Mouse (Mus musculus) kidney, postnatal 4 days (tissue): Measurements from ENCODE around the gene Magi1.
A peak's percentile ranks its signal among the peaks of the same experiment; 100 is the strongest.

Source experiments
- DNase-seq, 2 experiments: peaks; one replicate each; pipeline ENCODE4 v3.0.0; 2021; ENCODE audit warnings: mixed read lengths in 2 of 2

The Magi1 gene

DNA sequence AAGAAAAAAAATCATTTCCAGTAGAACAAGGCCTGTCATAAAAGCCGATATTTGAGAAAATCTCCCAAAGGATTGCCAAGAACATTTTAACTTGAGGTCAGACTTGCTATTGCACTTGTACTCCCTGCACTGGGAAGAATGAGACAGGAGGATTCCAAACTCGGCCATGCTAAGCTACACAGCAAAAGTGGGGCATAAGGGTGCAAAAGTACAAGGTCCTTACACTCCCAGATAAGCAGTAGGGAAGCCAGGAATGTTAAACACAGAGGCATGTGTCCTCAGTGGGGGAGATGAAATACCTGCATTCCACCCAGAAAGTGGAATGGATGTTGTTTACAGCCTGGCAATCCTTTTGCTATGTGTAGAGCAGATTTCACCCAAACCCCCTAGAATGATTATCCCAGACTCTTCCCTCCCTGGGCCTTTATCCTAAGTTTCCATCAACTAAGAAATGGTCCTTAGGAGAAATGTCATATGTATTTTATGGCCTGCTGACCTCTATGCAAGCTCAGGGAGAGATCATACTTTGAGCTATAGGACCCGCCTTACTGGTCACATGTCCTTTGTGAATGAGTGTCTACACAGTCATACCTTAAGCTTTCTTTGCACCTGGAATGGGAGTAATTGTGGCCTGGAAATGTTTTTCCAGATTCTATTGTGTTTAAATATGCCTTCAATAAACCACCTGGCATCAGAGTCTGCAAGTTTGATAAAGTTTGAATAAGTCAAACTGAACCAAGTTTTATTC lies 128.7 kb downstream of the Magi1 start:
- no peak for DNase-seq

DNA sequence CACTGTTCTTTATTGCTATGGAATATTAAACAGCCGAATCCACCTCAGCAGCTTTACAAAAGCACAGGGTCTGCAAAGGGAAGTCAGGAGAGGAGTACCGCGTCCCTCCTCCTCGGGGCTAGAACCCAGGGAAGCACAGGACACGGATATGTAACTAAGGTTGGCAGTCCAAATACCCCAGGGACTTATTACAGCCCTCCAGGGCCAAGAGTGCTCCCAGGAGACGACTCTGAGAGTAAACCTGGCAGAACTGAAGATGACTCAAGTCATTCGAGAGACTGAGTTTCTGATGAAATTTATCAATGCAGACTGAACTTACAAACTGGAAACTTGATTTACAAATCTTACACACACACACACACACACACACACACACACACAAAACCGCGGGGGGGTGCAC lies 130.8 kb downstream of the Magi1 start:
- DNase-seq: no peak

DNA sequence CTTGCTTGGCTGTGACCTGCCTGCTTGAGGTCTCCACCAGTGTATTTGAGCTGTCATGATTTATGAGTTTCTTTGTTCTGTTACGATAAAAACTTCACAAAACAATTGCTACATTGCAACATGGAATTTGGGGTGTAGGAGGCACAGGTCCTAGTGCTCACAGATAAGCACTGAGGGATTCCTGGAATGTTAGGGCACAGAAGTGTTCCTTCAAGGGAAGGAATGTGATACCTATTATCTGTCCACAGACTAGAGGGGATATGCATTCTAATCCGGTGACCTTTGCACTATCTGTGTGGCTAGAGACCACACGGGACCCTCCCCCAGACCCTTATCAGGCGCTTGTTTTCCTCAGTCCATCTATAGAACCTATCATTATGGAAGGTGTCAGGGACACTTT lies 132.8 kb downstream of the Magi1 start:
- DNase-seq: no peak

GRCm38 (mm10) chr6:94149800-94150199 lies 133.9 kb downstream of the Magi1 start:
- DNase-seq: no peak

DNA sequence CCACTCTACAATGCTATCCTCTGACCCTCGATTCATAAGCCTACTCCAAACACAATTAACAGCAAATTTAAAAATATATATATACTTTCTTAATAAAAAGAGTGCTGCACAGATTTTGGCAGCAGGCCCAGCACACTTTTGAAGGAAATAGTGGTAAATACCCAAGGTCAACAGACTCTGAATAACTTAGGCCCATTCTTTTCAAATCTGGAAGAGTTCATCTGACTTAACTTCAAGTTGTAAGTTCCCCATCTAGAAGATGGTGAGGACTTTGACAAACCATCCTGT lies 137.6 kb downstream of the Magi1 start:
- DNase-seq: peak in 1 of 2 experiments; percentile 28

GRCm38 (mm10) chr6:94145430-94146205 lies 138.1 kb downstream of the Magi1 start:
- peak; percentile 80 to 83 for DNase-seq

DNA sequence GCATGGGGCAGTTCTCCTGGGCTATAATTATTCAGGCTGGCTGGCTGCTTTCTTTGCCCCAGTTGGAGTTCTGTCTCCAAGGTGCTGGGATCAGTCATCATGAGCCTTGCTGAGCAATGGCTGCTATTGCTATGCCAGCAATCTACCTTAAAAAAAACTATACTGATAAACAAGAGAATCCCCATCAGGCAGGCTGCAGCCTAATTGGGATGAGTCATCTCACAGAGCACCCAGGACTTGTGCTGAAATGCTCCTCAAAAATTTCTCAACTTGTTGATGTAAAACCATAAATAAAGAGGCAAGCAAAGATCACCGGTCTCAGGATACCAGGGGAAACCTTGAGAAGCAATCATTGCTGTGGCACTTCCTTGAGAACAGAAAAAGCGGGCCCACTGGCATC lies 141.2 kb downstream of the Magi1 start:
- no peak for DNase-seq

- no peak for DNase-seq
Measured at GRCm38 (mm10) chr6:94141496-94141895, 142.2 kb downstream of the Magi1 start.

DNA sequence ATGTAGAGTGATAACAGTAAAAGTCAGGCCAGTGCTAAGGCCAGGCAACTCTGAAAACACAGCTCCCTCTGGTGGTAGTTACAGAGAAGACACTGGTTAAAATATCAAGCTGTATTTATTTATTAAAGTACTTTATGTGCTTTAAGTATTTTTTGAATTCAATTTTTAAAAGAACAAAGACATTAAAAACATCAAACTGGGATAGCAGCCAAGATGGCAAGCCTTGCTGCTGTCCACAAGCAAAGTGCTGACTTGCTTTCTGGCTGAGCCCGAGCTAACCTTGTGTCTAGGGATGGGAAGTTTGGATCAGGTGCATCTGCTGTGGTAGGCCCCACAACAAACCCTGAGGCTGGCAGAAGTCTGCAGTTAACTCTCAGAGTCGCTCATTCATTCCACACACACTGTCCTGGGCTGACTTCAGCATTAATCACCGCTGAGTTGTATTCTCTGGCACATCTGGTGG lies 143.7 kb downstream of the Magi1 start:
- DNase-seq: peak; percentile 56

GRCm38 (mm10) chr6:94136693-94137092 lies 147.0 kb downstream of the Magi1 start:
- no peak for DNase-seq

- DNase-seq: no peak
Measured at GRCm38 (mm10) chr6:94134159-94134558, 149.6 kb downstream of the Magi1 start.

GRCm38 (mm10) chr6:94131999-94132398 lies 151.7 kb downstream of the Magi1 start:
- DNase-seq: no peak

DNA sequence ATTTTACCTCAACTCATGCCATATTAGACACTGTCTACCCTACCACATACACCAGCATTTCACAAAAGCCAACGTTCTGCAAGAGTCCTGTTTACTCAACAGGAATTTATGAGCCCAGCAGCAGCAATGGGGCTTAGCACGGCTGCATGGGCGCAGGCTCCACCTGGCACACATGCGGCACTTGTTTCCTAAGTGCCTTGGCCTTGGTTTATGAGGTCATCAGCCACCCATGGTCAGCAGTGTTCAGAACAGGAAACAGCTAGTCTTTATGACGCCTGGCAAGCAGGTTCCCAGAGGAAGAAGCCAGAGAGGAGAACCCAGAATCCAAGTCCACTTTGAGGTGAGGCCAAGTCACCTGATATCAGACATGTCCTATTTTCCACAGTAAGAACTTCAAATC lies 153.3 kb downstream of the Magi1 start:
- DNase-seq: peak; percentile 20 to 40

GRCm38 (mm10) chr6:94126763-94127162 lies 157.0 kb downstream of the Magi1 start:
- DNase-seq: no peak

DNA sequence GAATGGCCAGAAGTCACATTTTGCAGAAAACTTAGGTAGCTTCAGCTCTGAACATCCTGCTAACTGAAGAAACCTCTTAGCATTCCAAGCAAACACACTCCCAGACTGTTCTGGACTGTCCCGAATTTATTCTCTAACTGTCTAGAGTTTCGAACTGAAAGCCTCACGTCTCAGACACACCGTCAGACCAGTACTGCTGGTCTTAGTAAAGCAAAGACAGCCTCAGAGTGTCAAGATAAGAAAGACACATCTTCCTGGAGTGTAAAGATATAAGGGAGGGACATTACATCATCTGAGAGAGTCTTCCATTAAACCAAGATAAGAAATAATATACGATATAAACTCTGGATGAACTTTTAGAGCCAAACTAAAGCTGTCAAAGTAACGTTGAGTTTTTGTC lies 158.6 kb downstream of the Magi1 start:
- no peak for DNase-seq

- no peak for DNase-seq
Measured at GRCm38 (mm10) chr6:94124279-94124678, 159.4 kb downstream of the Magi1 start.

- no peak for DNase-seq
Measured at GRCm38 (mm10) chr6:94122566-94123150, 161.1 kb downstream of the Magi1 start.

DNA sequence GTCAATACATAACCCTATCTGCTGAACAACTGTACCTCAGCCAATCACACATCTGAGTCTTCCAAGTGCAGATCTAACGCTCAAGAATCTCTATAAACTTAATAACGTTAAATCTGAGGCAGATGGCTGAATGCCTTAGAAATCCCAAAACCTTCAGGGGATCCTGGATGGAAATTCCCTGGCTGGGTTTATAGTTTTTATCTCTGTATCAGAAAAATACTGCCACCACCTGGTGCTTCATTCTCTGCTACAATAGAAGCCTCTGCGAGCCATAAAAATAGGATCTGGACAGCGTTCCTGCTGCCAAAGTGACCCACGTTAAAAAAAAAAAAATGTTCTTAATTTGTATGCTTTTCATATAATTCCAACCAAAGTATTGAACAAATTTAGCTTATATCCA lies 162.2 kb downstream of the Magi1 start:
- DNase-seq: no peak

DNA sequence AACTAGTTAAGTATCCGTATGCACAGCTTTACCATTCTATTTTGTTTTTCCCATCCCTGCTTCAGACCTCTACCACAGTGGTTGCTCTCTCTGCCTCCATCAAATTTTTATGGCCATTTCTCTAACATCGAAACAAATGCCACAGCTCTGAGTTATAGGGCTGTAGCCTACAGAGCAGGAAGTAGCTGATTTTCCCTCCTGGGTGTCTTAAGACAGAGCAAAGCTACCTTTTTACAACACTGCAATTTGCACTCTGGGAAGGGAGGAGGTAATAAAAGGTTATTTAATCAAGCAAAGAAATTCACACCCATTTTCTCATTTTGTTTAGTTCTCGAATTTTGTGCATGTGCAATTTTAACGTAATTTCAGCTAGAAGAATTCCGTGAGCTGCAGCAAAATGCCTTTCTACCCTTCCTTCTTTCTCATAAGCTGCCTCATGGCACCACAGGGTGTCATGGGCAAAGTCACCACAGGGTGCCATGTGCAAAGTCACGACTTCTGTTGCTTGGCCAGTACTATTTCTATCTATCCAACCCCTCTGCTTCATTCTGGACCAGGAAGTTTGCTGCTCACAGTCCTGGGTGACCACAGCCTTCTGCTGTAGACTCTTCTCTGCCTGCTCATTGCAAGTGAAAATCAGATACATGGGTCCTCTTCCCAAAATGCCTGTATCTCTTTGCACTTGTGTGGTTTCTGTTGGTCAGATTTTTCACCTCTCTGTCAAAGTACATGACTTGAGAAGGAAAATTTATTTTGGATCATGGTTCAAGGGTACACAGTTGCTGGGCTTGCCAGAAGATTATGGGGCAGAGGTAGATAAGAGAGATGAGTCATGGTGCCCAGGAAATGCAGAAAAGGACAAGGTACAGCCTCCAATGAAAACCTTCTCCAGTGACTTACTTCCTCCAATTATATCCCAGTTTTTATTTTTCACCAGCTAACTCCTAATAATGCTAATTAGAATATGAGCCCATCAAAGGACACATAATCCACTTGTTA lies 167.0 kb downstream of the Magi1 start:
- no peak for DNase-seq

DNA sequence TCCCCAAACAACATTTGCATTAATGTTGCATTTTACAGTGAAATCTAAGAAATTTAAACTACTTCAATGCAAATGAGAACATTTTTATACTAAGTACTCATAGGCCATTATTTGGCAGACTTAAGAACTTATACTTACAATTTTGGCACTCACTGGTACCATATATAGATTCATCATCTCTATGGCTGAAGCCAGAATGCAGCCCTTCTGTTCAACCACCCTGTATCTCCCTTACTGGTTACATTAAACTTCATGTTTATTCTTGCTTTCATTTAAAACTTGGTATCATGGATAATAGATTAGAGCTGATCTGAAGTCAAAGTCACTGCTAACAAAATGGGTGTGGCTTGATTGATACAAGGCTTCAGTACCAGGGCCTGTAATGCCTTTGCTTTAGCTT lies 171.9 kb downstream of the Magi1 start:
- no peak for DNase-seq

DNA sequence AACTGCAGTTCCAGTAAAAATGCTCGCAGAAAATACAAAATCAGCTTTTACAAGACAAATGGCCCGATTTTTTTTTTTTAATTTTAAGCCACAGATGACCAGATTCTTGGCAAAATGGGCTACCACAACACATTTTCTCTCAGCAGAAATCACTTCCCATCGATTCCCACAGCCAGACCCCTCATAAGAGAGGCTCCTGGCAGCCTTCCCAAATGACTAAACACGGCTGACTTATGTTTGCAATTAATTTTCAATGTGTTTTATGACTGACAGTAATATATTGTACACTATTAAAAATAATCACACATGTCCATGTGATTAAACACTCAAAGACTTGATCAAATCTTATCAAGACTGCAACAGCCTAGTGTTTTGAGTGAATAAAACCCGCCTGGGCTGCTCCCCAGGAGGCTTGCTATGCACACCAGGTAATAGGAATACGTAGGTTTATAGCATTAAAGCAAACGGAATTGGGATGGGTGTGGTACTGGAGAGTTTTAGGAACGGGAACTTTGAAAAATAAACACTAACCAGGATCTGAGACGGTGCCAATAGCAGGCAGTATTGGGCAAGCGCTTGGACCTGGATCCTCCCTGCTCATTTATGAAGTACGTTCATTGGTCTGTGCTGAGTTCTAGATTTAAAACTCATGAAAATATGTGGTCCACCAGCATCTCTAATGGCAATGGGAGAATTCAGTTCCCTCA lies 176.2 kb downstream of the Magi1 start:
- peak; percentile 50 to 53 for DNase-seq

- no peak for DNase-seq
Measured at GRCm38 (mm10) chr6:94103581-94103980, 180.1 kb downstream of the Magi1 start.
